Mouse (Mus musculus): Measurements from ENCODE around the gene Atg4c. TPM values are rescaled to one million over a fixed set of nuclear protein-coding genes. Genes with fewer than 3 reads are reported as not detected.

Gene Atg4c
- total RNA-seq (2021): 1 to 10 TPM; 5.2 to 5.5 TPM
- long read RNA-seq, experiment 1, partial matches to known transcripts: 0 of 8 reads
- long read RNA-seq, experiment 1, other reads (novel, unspliced or antisense): 6 of 8 reads
- long read RNA-seq, experiment 2, partial matches to known transcripts: 0 of 6 reads
- long read RNA-seq, experiment 2, other reads (novel, unspliced or antisense): 1 of 6 reads

- intact Hi-C loops (cut with DNase I; ENCODE audit: low total_unique reads): no loop called here
- DNase-seq: peak; percentile 74
Observed at GRCm38 (mm10) chr4:99193810-99194582, at the start of gene Atg4c. Atg4c (plus strand) TSS chr4:99193934.

DNA sequence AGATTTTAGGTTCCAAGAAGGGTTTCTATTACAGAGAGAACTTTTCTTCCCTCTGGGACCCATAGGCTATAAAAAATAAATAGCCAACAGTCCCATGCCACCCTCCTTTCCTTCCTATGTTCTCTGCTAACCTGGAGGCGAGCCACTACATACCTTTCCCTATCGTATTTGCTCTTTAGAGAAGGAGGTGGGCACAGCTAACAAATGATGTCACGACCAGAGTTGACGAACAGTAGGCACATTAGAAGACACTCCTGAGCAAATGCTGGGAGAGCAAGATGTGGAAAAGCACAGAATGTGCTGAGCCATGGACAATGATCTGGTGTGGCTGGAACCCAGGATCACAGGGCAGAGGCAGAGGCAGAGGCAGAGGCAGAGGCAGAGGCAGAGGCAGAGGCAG, 42.3 kb upstream of the Atg4c start:
- intact Hi-C loops (cut with DNase I; ENCODE audit: low total_unique reads): no loop called here
- DNase-seq: no peak

GRCm38 (mm10) chr4:99151885-99152558, 41.7 kb upstream of the Atg4c start:
- intact Hi-C loops (cut with DNase I; ENCODE audit: low total_unique reads): no loop called here
- no peak for DNase-seq

DNA sequence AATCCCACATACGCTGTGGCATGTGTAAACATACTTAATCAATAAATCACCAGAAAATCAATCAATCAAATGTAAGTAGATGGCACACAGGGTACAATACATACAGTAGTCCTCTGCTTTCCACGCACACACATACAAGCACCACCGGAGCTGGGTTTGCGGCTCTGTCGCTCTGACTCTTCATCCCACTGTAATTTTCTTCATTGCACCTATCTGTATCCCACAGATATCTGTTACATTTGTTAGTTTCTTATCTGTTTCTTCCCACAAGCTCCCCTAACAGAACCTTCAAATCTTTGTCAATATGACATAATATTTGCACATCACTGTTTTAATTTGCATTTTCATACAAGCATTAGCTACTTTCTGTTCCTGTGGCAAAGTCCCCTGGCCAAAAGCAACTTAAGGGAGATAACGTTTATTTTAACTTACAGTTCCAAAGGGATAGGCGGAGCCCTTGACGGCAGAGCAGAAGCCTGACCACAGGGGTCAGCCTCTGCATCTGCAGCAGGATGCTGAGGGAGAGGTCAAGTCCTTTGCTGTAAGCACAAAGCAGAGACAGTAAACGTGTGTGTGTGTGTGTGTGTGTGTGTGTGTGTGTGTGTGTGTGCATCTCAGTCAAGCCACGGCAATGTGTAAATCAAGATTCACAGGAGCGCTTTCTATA, 37.0 kb upstream of the Atg4c start:
- intact Hi-C loops (cut with DNase I; ENCODE audit: low total_unique reads): no loop called here
- DNase-seq: no peak

DNA sequence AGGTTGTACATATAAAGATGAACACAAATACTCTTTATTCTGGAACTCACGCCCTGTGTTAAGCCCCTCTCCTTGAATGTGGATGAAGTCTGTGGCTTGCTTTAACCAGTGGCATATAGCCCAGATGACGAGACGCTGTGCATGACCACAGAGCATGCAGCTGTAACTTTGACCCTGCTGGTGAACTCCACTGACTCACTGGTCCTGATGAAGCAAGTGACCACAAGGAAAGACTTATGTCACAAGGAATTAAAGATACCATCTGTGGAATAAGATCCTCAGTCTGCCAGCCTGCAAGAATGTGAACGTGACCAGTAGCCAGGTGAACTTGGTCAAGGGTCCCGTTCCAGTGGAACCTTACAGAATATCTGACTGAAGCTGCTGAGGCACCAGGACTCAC, 35.2 kb upstream of the Atg4c start:
- no peak for DNase-seq
- intact Hi-C loops (cut with DNase I; ENCODE audit: low total_unique reads): no loop called here

DNA sequence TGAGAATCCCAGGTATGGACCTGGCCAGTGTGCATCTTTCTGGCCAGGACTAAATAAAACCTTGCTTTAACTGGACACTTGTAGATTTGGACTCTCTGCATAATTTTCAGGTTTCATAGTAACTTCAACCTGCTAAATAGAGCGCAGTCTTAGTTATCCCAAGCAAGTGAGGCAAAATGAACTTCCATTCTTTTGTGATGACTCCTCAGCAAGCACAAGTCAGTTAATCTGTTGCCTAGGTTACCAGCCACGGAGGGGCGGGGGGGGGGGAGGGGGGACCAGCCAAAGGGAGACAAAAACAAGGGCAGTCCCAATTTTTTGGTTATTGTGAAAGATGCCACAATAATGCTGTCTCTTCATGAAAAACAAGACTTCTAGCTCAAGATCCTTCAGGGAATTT, 33.3 kb upstream of the Atg4c start:
- intact Hi-C loops (cut with DNase I; ENCODE audit: low total_unique reads): no loop called here
- DNase-seq: no peak

DNA sequence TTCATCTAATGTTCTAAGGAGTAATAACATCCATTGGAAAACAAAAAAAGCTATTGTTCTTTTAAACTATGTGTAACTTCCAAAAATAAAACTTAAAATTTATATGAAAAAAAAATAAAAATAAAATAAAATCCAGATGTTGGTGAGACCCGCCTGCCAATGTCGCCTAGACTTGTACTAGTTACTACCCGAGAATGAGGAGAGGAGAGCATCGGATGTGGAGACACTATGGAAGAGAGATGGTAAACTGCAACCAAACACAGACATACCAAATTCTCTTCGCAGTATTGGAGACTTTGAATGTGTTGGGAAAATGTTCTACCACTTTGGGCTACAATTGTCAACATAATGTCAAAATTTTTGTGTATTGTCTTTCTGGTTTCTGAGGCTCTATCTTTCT, 32.8 kb upstream of the Atg4c start:
- intact Hi-C loops (cut with DNase I; ENCODE audit: low total_unique reads): no loop called here
- no peak for DNase-seq

DNA sequence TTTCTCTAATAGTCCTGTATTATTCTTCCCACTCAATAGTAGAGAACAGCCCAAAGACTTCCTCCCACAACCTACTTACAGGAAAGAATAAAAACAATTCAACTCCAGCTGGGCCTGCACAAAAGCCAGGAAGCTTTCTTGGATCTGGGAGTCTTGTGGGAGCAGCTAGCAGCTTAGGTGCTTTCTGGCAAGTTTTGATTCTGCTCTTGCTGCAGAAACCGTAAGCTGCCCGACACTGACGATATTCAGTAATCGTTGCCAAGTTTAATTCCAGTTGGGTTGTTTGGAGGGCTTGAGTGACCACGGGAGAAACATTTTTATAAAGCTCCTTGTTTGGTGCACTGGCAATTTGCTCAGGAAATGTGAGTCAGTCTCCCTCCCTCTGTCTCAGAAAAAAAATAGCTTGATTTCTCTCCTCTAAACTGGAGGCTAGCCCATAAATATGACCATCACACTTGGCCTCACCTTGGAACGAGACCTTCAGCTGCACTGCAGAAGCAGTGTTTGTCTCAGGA, 32.2 kb upstream of the Atg4c start:
- DNase-seq: no peak
- intact Hi-C loops (cut with DNase I; ENCODE audit: low total_unique reads): no loop called here

- intact Hi-C loops (cut with DNase I; ENCODE audit: low total_unique reads): no loop called here
- DNase-seq: no peak
Observed at GRCm38 (mm10) chr4:99163001-99163400, 30.7 kb upstream of the Atg4c start.

- intact Hi-C loops (cut with DNase I; ENCODE audit: low total_unique reads): no loop called here
- no peak for DNase-seq
Observed at GRCm38 (mm10) chr4:99163547-99163946, 30.2 kb upstream of the Atg4c start.

DNA sequence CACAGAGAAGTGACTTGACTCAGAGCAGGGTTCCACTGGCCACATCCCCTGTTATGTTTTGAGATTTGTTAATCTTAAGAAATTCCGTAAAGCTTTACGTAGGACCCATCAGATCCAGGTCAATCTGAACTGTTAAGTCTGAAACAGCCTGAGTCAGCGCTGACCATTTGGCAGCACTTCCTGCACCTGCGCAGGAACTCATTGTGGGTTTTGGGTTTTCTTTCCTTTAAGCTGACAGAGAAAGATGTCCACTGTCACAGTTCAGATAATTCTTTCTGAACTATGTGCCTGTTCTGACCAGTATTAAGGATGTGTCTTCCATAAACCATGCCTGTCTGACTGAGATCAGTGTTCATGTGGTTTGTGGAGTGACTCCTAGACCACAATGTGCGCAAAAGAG, 24.9 kb upstream of the Atg4c start:
- intact Hi-C loops (cut with DNase I; ENCODE audit: low total_unique reads): no loop called here
- DNase-seq: no peak

- no peak for DNase-seq
- intact Hi-C loops (cut with DNase I; ENCODE audit: low total_unique reads): loop anchor here (10.0 kb wide), 1 partner anchor 49 kb away; the partner anchor contains the start of gene Dock7
Observed at GRCm38 (mm10) chr4:99174265-99174664, 19.5 kb upstream of the Atg4c start.

GRCm38 (mm10) chr4:99176841-99177240, 16.9 kb upstream of the Atg4c start:
- intact Hi-C loops (cut with DNase I; ENCODE audit: low total_unique reads): loop anchor here (10.0 kb wide), 1 partner anchor 52 kb away; the partner anchor contains the start of gene Dock7
- no peak for DNase-seq

- intact Hi-C loops (cut with DNase I; ENCODE audit: low total_unique reads): loop anchor here (10.0 kb wide), 1 partner anchor 52 kb away; the partner anchor contains the start of gene Dock7
- no peak for DNase-seq
Observed at GRCm38 (mm10) chr4:99177255-99177654, 16.5 kb upstream of the Atg4c start.

GRCm38 (mm10) chr4:99178851-99179250, 14.9 kb upstream of the Atg4c start:
- DNase-seq: no peak
- intact Hi-C loops (cut with DNase I; ENCODE audit: low total_unique reads): loop anchor here (10.0 kb wide), 1 partner anchor 54 kb away; the partner anchor contains the start of gene Dock7

GRCm38 (mm10) chr4:99179446-99180120, 14.2 kb upstream of the Atg4c start:
- DNase-seq: no peak
- intact Hi-C loops (cut with DNase I; ENCODE audit: low total_unique reads): loop anchor here (10.0 kb wide), 1 partner anchor 55 kb away; the partner anchor contains the start of gene Dock7

- intact Hi-C loops (cut with DNase I; ENCODE audit: low total_unique reads): no loop called here
Observed at GRCm38 (mm10) chr4:99180921-99181320, 12.8 kb upstream of the Atg4c start.

GRCm38 (mm10) chr4:99181739-99182419, 11.9 kb upstream of the Atg4c start:
- DNase-seq: peak; percentile 22
- intact Hi-C loops (cut with DNase I; ENCODE audit: low total_unique reads): no loop called here

More at GRCm38 (mm10) chr4:99180921-99181320, 12.8 kb upstream of the Atg4c start:
- DNase-seq: peak; percentile 84

All from gastrocnemius, postnatal 14 days (tissue).